Mouse (Mus musculus): ENCODE data around the gene Prr36.

Prr36 gene

GRCm38 (mm10) chr8:4239193-4239890 lies 22.1 kb upstream of the Prr36 start:
- DNase-seq: peak in 1 of 2 experiments; percentile 22

GRCm38 (mm10) chr8:4238434-4239192 lies 21.4 kb upstream of the Prr36 start, which contains the start of the genes Map2k7 and Gm49320:
TSS of gene Map2k7 (plus strand) at chr8:4238740.
TSS of gene Gm49320 (plus strand) at chr8:4238865.
- DNase-seq: peak; percentile 100

- peak; percentile 33 to 54 for DNase-seq
Measured at GRCm38 (mm10) chr8:4237814-4238433, 20.7 kb upstream of the Prr36 start.

- no peak for DNase-seq
Measured at GRCm38 (mm10) chr8:4230612-4231351, 13.5 kb upstream of the Prr36 start.

GRCm38 (mm10) chr8:4229784-4230183 lies 12.5 kb upstream of the Prr36 start:
- DNase-seq: no peak

- no peak for DNase-seq
Measured at GRCm38 (mm10) chr8:4227919-4228318, 10.7 kb upstream of the Prr36 start.

- peak in 1 of 2 experiments; percentile 60 for DNase-seq
Measured at GRCm38 (mm10) chr8:4226739-4227347, 9.6 kb upstream of the Prr36 start, which contains the start of gene Lrrc8e. TSS of gene Lrrc8e (plus strand) at chr8:4226827.

- DNase-seq: peak in 1 of 2 experiments; percentile 29
Measured at GRCm38 (mm10) chr8:4226323-4226722, 9.1 kb upstream of the Prr36 start.

- DNase-seq: no peak
Measured at GRCm38 (mm10) chr8:4222059-4222458, 4.8 kb upstream of the Prr36 start.

- no peak for DNase-seq
Measured at GRCm38 (mm10) chr8:4219617-4220016, 2.4 kb upstream of the Prr36 start.

GRCm38 (mm10) chr8:4216296-4216695 lies 963 bp downstream of the Prr36 start:
- no peak for DNase-seq

GRCm38 (mm10) chr8:4214006-4214980 lies 3.0 kb downstream of the Prr36 start:
- DNase-seq: peak; percentile 45 to 65

- DNase-seq: peak; percentile 46 to 69
Measured at GRCm38 (mm10) chr8:4213210-4214005, 3.9 kb downstream of the Prr36 start.

- DNase-seq: peak in 1 of 2 experiments; percentile 36
Measured at GRCm38 (mm10) chr8:4212809-4213209, 4.5 kb downstream of the Prr36 start.

GRCm38 (mm10) chr8:4211097-4211496 lies 6.2 kb downstream of the Prr36 start:
- DNase-seq: no peak

GRCm38 (mm10) chr8:4207016-4207350 lies 10.3 kb downstream of the Prr36 start:
- DNase-seq: no peak

GRCm38 (mm10) chr8:4206182-4207015 lies 10.9 kb downstream of the Prr36 start:
- no peak for DNase-seq

- DNase-seq: no peak
Measured at GRCm38 (mm10) chr8:4205246-4206123, 11.8 kb downstream of the Prr36 start.

Data from kidney, postnatal 25 days (tissue).